Mouse (Mus musculus) megakaryocyte, embryonic 14.5 days (primary cell): ENCODE measurements at regions not wholly inside any gene's neighbourhood (a gene's known extent, or its start where the extent isn't known, plus 50 kb on each side); places are given as distances from the start of the nearest gene placed in this dataset.

Source experiments
- H3K27me3 ChIP-seq: replicated peaks from 2 replicates; pipeline ENCODE3; 2012; ENCODE audit warnings: inconsistent platforms
- H3K36me3 ChIP-seq: replicated peaks from 2 replicates; pipeline ENCODE3; 2012; ENCODE audit warnings: low read length, inconsistent platforms, mixed read lengths
- H3K4me1 ChIP-seq: 2 replicates; pipeline ENCODE4 v1.6.1; 2012; ENCODE audit warnings: inconsistent platforms
- H3K4me3 ChIP-seq: replicated peaks from 2 replicates; pipeline ENCODE3; 2012; ENCODE audit warnings: moderate library complexity, mild to moderate bottlenecking, inconsistent platforms
- H3K9me3 ChIP-seq: 2 replicates; pipeline ENCODE4 v1.6.1; 2012; ENCODE audit warnings: inconsistent platforms
- FLI1 ChIP-seq: IDR thresholded peaks from 2 replicates; pipeline ENCODE4 v1.6.1; 2012; ENCODE audit warnings: low read length, inconsistent platforms, mixed read lengths
- GATA1 ChIP-seq: IDR thresholded peaks from 3 replicates; pipeline ENCODE4 v1.6.1; 2012; ENCODE audit warnings: mixed read lengths, low read length, inconsistent platforms, borderline replicate concordance

DNA sequence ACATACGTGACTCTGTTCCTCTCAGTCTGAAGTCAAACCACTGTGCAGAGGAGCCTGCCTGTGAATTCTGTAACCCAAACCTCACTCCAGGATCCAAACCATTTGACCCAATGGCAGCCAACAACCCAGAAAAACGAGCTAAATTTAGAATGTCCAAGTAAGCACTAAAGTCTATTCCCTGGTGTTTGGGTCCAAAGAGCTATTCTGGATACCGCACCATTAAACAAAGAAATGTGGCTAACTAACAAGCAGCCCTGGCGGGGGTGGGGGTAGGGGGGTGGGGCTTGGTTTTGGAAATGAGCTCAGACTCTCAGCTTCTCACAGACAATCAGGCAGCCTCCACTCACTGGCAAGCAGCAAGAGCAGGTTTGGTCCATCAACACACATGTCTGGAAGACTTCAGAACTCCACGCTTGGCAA lies 147.9 kb downstream of the Dyrk2 start:
- Histone ChIP-seq H3K4me1 (no peaks in the 10 kb centered on the region), H3K36me3 (no peaks in the 10 kb centered on the region), H3K9me3 (no peaks in the 10 kb centered on the region), H3K27me3 (peaks cover 7% of the 10 kb centered on the region), H3K4me3 (no peak overlapping the region)
- TF ChIP-seq GATA1, result no peak
- no peak for TF ChIP-seq FLI1

GRCm38 (mm10) chr10:118722671-118723070 lies 147.3 kb downstream of the Dyrk2 start:
- peaks cover 7% of the 10 kb centered on the region for H3K27me3 ChIP-seq
- no peak for TF ChIP-seq GATA1
- TF ChIP-seq FLI1, result no peak
- H3K9me3 ChIP-seq, result no peaks in the 10 kb centered on the region
- H3K4me1 ChIP-seq, result no peaks in the 10 kb centered on the region
- no peaks in the 10 kb centered on the region for H3K36me3 ChIP-seq
- H3K4me3 ChIP-seq, result no peak overlapping the region

- H3K4me3 ChIP-seq, result no peak overlapping the region
- peaks cover 27% of the 10 kb centered on the region for H3K9me3 ChIP-seq
- no peaks in the 10 kb centered on the region for H3K27me3 ChIP-seq
- H3K4me1 ChIP-seq, result no peaks in the 10 kb centered on the region
- TF ChIP-seq FLI1 (no peak), GATA1 (no peak)
- H3K36me3 ChIP-seq, result no peaks in the 10 kb centered on the region
Observed at GRCm38 (mm10) chr10:118736093-118736492, 133.9 kb downstream of the Dyrk2 start.

GRCm38 (mm10) chr10:118737064-118737463 lies 132.9 kb downstream of the Dyrk2 start:
- H3K36me3 ChIP-seq, result no peaks in the 10 kb centered on the region

GRCm38 (mm10) chr10:118739849-118740481 lies 130.0 kb downstream of the Dyrk2 start:
- Histone ChIP-seq H3K4me1 (peaks cover 9% of the 10 kb centered on the region; the same call in 1 of the 2 replicates), H3K36me3 (no peaks in the 10 kb centered on the region), H3K9me3 (peaks cover 46% of the 10 kb centered on the region), H3K27me3 (no peaks in the 10 kb centered on the region), H3K4me3 (no peak overlapping the region)
- no peak for TF ChIP-seq GATA1
- no peak for TF ChIP-seq FLI1

More at GRCm38 (mm10) chr10:118737064-118737463, 132.9 kb downstream of the Dyrk2 start:
- no peak for TF ChIP-seq FLI1
- TF ChIP-seq GATA1, result no peak
- Histone ChIP-seq H3K9me3 (peaks cover 31% of the 10 kb centered on the region), H3K4me1 (no peaks in the 10 kb centered on the region), H3K27me3 (no peaks in the 10 kb centered on the region), H3K4me3 (no peak overlapping the region)

DNA sequence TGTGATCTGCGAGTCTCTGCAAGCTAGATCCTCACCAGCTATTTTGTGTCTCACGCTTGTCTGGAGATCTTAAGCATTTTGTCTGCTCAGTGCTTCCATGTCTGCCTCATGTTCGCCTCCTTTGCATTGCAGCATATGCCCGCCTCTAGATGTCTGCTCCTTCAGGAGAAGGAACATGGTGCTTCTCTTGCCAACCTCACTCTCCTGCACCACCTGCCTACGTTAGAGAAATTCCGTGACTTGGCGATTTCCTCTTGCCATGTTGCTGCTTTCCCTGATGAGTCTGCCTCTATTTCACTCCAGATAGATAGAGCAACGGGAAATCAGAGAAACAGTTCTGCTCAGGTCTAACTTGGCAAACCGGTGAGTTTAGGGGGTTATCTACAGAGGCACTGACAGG lies 126.2 kb downstream of the Dyrk2 start:
- H3K9me3 ChIP-seq, result peaks cover 37% of the 10 kb centered on the region

DNA sequence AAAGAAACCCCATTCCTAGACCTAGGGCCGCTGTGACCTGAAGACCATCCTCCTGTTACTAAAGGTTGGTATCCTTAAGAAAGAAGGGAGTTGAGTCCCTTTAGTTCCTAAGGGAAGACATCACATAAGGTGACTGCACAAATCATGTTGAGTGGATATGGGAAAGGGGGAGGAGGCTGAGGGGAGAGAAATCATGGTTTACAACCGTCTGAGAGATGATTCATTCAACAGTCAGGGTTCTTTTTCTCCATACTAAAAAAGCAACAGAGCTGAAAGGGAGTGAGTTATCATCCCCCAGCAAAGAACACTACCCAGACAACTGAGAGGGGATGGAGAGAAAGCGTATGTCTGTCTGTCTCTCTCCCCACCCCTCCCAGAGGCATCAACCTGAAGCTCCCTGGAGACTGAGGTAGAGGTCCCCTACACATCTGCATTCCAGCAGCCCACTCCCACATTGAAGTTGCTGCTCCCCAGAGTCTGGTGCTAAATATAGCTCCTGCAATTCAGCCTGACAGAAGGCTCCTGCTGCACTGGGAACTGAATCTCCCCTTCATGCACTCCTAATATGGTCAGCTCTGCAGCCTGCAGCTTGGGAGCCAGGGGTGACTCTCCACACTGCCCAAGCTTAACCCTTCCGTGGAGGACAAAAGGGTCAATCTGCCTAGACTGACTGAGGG lies 123.2 kb downstream of the Dyrk2 start:
- H3K9me3 ChIP-seq, result peaks cover 29% of the 10 kb centered on the region
- peaks cover 16% of the 10 kb centered on the region for H3K4me1 ChIP-seq
- H3K4me3 ChIP-seq, result no peak overlapping the region
- H3K27me3 ChIP-seq, result peaks cover 3% of the 10 kb centered on the region
- TF ChIP-seq GATA1, result no peak
- no peaks in the 10 kb centered on the region for H3K36me3 ChIP-seq

More for the DNA sequence above, 126.2 kb downstream of the Dyrk2 start:
- Histone ChIP-seq H3K4me3 (no peak overlapping the region), H3K4me1 (peaks cover 16% of the 10 kb centered on the region), H3K27me3 (peaks cover 3% of the 10 kb centered on the region), H3K36me3 (no peaks in the 10 kb centered on the region)
- TF ChIP-seq FLI1 (no peak), GATA1 (no peak)

- Histone ChIP-seq H3K9me3 (peaks cover 17% of the 10 kb centered on the region), H3K36me3 (no peaks in the 10 kb centered on the region), H3K4me3 (no peak overlapping the region), H3K4me1 (peaks cover 12% of the 10 kb centered on the region), H3K27me3 (peaks cover 3% of the 10 kb centered on the region)
- TF ChIP-seq GATA1, result no peak
- no peak for TF ChIP-seq FLI1
Observed at GRCm38 (mm10) chr10:118749039-118749438, 121.0 kb downstream of the Dyrk2 start.

GRCm38 (mm10) chr10:118749756-118750155 lies 120.3 kb downstream of the Dyrk2 start:
- H3K4me1 ChIP-seq, result peaks cover 7% of the 10 kb centered on the region

DNA sequence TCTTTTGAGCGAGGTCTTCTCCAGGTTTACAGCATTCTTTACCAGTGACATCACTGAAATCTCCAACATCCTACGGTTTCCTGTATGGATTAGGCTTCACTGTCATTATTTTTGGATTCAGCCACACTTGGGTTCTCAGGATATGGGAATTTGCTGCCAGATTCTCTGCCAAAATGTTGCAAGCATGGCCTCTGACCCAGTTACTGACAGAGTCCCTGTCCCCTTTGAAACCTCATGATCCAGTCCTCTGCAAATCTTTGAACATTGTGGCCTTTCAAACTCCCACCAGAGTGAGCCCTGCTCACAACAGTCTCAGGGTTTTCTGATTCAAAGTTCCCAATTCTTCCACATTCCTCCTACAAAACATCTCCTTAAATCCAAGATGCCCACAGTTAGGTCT lies 118.9 kb downstream of the Dyrk2 start:
- peaks cover 3% of the 10 kb centered on the region for H3K27me3 ChIP-seq
- no peaks in the 10 kb centered on the region for H3K36me3 ChIP-seq
- no peak overlapping the region for H3K4me3 ChIP-seq
- TF ChIP-seq GATA1, result no peak
- no peak for TF ChIP-seq FLI1
- H3K9me3 ChIP-seq, result peaks cover 4% of the 10 kb centered on the region; the same call in 1 of the 2 replicates
- peaks cover 7% of the 10 kb centered on the region for H3K4me1 ChIP-seq

More at GRCm38 (mm10) chr10:118749756-118750155, 120.3 kb downstream of the Dyrk2 start:
- TF ChIP-seq GATA1 (no peak), FLI1 (no peak)
- Histone ChIP-seq H3K36me3 (no peaks in the 10 kb centered on the region), H3K9me3 (peaks cover 13% of the 10 kb centered on the region), H3K27me3 (peaks cover 3% of the 10 kb centered on the region), H3K4me3 (no peak overlapping the region)
